Mouse (Mus musculus) macrophage (primary cell): ENCODE measurements around the gene Ppp1r15a. TPM values are rescaled to one million over a fixed set of nuclear protein-coding genes. Genes with fewer than 3 reads are reported as not detected.

Experiments
- polyA plus RNA-seq: library from polyadenylated mRNA; stranded (reverse); fragments of 250-400 nt; gene quantifications from 3 replicates; pipeline ENCODE4 v1.2.4, GENCODE M21; 2018; ENCODE audit warnings: inconsistent platforms

The Ppp1r15a gene
- polyA plus RNA-seq, 1 experiment from 2014 or later: 32.3 TPM

Other genes with a start within 250 kb of the Ppp1r15a start
- gene Slc6a21, start 248.8 kb downstream of the Ppp1r15a start, polyA plus RNA-seq: not detected in 3 replicates
- gene Trpm4, start 192.5 kb downstream of the Ppp1r15a start, polyA plus RNA-seq: 4.2 to 6.1 TPM (median 4.7 TPM) in 3 replicates
- not detected in 3 replicates for gene Hrc, start 191.0 kb downstream of the Ppp1r15a start, polyA plus RNA-seq
- 0.27 to 0.75 TPM in 2 of 3 replicates, not detected in the other for gene Ppfia3, start 159.2 kb downstream of the Ppp1r15a start, polyA plus RNA-seq
- gene Lin7b, start 155.7 kb downstream of the Ppp1r15a start, polyA plus RNA-seq: 0.50 TPM in 1 of 3 replicates, not detected in the others
- gene Snrnp70, start 130.5 kb downstream of the Ppp1r15a start, polyA plus RNA-seq: 174 to 235 TPM (median 186 TPM) in 3 replicates
- gene Kcna7, start 120.6 kb downstream of the Ppp1r15a start, polyA plus RNA-seq: not detected in 3 replicates
- gene Ntf5, start 112.6 kb downstream of the Ppp1r15a start, polyA plus RNA-seq: not detected in 3 replicates
- gene Lhb, start 105.4 kb downstream of the Ppp1r15a start, polyA plus RNA-seq: not detected in 3 replicates
- 7.1 to 9.5 TPM (median 7.3 TPM) in 3 replicates for gene Gys1, start 91.4 kb downstream of the Ppp1r15a start, polyA plus RNA-seq
- 14.9 to 41.5 TPM (median 18.7 TPM) in 3 replicates for gene Ruvbl2, start 88.2 kb downstream of the Ppp1r15a start, polyA plus RNA-seq
- 15,351 to 37,573 TPM (median 32,957 TPM) in 3 replicates for gene Ftl1, start 66.4 kb downstream of the Ppp1r15a start, polyA plus RNA-seq
- 72.6 to 246 TPM (median 245 TPM) in 3 replicates for gene Bax, start 59.4 kb downstream of the Ppp1r15a start, polyA plus RNA-seq
- gene Tulp2, start 44.4 kb downstream of the Ppp1r15a start, polyA plus RNA-seq: not detected in 3 replicates
- gene Gm45808, start 39.5 kb downstream of the Ppp1r15a start, polyA plus RNA-seq: not detected in 3 replicates
- gene Dhdh, start 37.5 kb downstream of the Ppp1r15a start, polyA plus RNA-seq: 12.5 to 24.6 TPM (median 12.8 TPM) in 3 replicates
- 298 to 734 TPM (median 400 TPM) in 3 replicates for gene Nucb1, start 15.9 kb downstream of the Ppp1r15a start, polyA plus RNA-seq
- gene Plekha4, start 62 bp upstream of the Ppp1r15a start, polyA plus RNA-seq: 0.04 to 1.5 TPM (median 0.68 TPM) in 3 replicates
- 0.78 to 5.8 TPM (median 1.3 TPM) in 3 replicates for gene Hsd17b14, start 28.6 kb upstream of the Ppp1r15a start, polyA plus RNA-seq
- gene Bcat2, start 43.9 kb upstream of the Ppp1r15a start, polyA plus RNA-seq: 31.4 to 52.8 TPM (median 38.5 TPM) in 3 replicates
- gene Fgf21, start 89.2 kb upstream of the Ppp1r15a start, polyA plus RNA-seq: not detected in 3 replicates
- gene Fut1, start 91.0 kb upstream of the Ppp1r15a start, polyA plus RNA-seq: not detected in 3 replicates
- gene Izumo1, start 95.5 kb upstream of the Ppp1r15a start, polyA plus RNA-seq: not detected in 3 replicates
- 0.04 to 0.08 TPM (median 0.07 TPM) in 3 replicates for gene Rasip1, start 101.2 kb upstream of the Ppp1r15a start, polyA plus RNA-seq
- gene Mamstr, start 113.7 kb upstream of the Ppp1r15a start, polyA plus RNA-seq: not detected in 3 replicates
- not detected in 3 replicates for gene Fut2, start 140.1 kb upstream of the Ppp1r15a start, polyA plus RNA-seq
- gene Ntn5, start 157.8 kb upstream of the Ppp1r15a start, polyA plus RNA-seq: not detected in 3 replicates
- gene Sec1, start 168.1 kb upstream of the Ppp1r15a start, polyA plus RNA-seq: not detected in 3 replicates
- gene Car11, start 173.6 kb upstream of the Ppp1r15a start, polyA plus RNA-seq: 0.56 TPM in 1 of 3 replicates, not detected in the others
- 11.3 to 58.2 TPM (median 52.9 TPM) in 3 replicates for gene Dbp, start 178.8 kb upstream of the Ppp1r15a start, polyA plus RNA-seq
- gene Rpl18, start 189.2 kb upstream of the Ppp1r15a start, polyA plus RNA-seq: 290 to 1,003 TPM (median 791 TPM) in 3 replicates
- gene Sphk2, start 191.7 kb upstream of the Ppp1r15a start, polyA plus RNA-seq: 47.1 to 55.5 TPM (median 51.5 TPM) in 3 replicates
- not detected in 3 replicates for gene Fam83e, start 194.9 kb upstream of the Ppp1r15a start, polyA plus RNA-seq
- gene Spaca4, start 199.5 kb upstream of the Ppp1r15a start, polyA plus RNA-seq: not detected in 3 replicates